Mouse (Mus musculus) limb, embryonic 15.5 days (tissue): Measurements from ENCODE around the gene Dusp5. TPM values are rescaled to one million over a fixed set of nuclear protein-coding genes. Genes with fewer than 3 reads are reported as not detected.

Source experiments
- ATAC-seq: fragments of 200-750 bp; cut with Nextera tagmentation; 2 replicates; pipeline ENCODE4 v1.8.0; 2017; ENCODE audit warnings: low read depth, moderate TSS enrichment; ENCODE audit not compliant: insufficient number of reproducible peaks, low FRiP score, low TSS enrichment
- H3K27ac ChIP-seq: fragments of 300-500 bp; sonication (generic); 2 replicates; pipeline ENCODE4 v1.5.1; 2015; ENCODE audit warnings: moderate library complexity, mild to moderate bottlenecking, inconsistent platforms
- H3K27me3 ChIP-seq: fragments of 300-500 bp; sonication (generic); 2 replicates; pipeline ENCODE4 v1.6.1; 2015; ENCODE audit warnings: inconsistent platforms
- H3K36me3 ChIP-seq: fragments of 300-500 bp; sonication (generic); 2 replicates; pipeline ENCODE4 v1.6.1; 2015; ENCODE audit warnings: inconsistent platforms
- H3K4me1 ChIP-seq: fragments of 300-500 bp; sonication (generic); 2 replicates; pipeline ENCODE4 v1.6.1; 2015; ENCODE audit warnings: inconsistent platforms
- H3K4me2 ChIP-seq: fragments of 300-500 bp; sonication (generic); 2 replicates; pipeline ENCODE4 v1.6.1; 2015; ENCODE audit warnings: mild to moderate bottlenecking, inconsistent platforms
- H3K4me3 ChIP-seq: fragments of 300-500 bp; sonication (generic); 2 replicates; pipeline ENCODE4 v1.5.1; 2015; ENCODE audit warnings: mild to moderate bottlenecking, inconsistent platforms
- H3K9ac ChIP-seq: fragments of 300-500 bp; sonication (generic); 2 replicates; pipeline ENCODE4 v1.6.1; 2015; ENCODE audit warnings: inconsistent platforms
- H3K9me3 ChIP-seq: fragments of 300-500 bp; sonication (generic); 2 replicates; pipeline ENCODE4 v1.6.1; 2016; ENCODE audit warnings: inconsistent platforms
- WGBS: fragments of 180-500 bp; shearing (Covaris S2); methylation state at CpG from one replicate; pipeline ENCODE4 v1.1.7; 2015; 5-methylcytosine and 5-hydroxymethylcytosine counted together
- polyA plus RNA-seq: library from polyadenylated mRNA; unstranded; fragments of >200 nt; fragmentation: Nextera tagmentation; extraction: Ambion mirVana; gene quantifications from 2 replicates; pipeline ENCODE4 v1.2.1, GENCODE M21; 2015

Dusp5 gene
- polyA plus RNA-seq, 1 experiment from 2014 or later = 3.8 TPM

DNA sequence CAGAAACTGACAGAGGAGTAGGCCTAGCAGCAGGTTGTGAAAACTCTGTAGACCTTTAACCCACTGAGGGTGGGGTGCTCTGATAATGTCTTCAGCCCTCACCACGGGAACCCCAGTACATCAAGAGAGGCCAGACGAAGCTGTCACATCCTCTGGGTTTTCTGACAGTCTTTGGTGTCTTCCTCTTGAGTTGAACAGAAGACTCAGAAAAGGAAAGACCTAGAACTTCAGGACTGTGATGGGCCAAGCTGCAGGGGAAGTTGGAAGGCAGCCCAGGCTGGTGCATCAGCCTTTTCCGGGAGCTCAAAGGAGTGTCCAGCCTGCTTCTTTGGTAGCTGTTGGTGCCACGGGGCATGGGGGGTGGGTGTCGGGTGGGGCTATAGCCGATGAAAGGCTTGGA, 6.5 kb downstream of the Dusp5 start:
- no peak overlapping the region for H3K4me2 ChIP-seq
- H3K9ac ChIP-seq = no peak overlapping the region
- no peaks in the 10 kb centered on the region for H3K9me3 ChIP-seq
- ATAC-seq = no peak
- no peaks in the 10 kb centered on the region for H3K36me3 ChIP-seq
- WGBS = 81% methylated on average over 6 of the region's 6 CpGs
- H3K27ac ChIP-seq = no peak overlapping the region
- H3K4me3 ChIP-seq = no peak overlapping the region
- H3K4me1 ChIP-seq = 0 out of 2 replicates have a peak, but pooled peaks cover 7% of the 10 kb centered on the region
- peaks cover 16% of the 10 kb centered on the region for H3K27me3 ChIP-seq

DNA sequence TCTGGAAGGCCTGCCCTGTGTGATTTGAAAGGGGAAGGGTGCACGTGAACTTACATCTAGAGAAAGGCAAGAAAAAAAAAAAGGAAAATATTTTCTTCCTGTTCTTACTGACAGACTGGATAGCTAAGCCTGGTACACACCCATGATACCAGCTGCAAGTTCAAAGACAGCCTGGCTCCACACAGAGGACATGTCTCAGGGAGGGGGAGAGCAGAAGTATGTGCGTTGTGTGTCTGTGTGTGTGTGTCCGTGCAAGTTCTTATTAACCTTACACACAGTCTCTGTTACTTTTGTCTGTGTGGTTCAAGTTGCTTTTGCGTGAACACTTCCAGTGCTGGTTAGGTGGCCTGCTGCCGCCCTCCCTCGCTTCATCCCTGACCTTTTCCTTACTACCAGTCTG, 7.3 kb downstream of the Dusp5 start:
- no peak overlapping the region for H3K4me3 ChIP-seq
- H3K9me3 ChIP-seq = no peaks in the 10 kb centered on the region
- no peak overlapping the region for H3K4me2 ChIP-seq
- 88% methylated on average over 6 of the region's 6 CpGs for WGBS
- no peak for ATAC-seq
- H3K4me1 ChIP-seq = 0 out of 2 replicates have a peak, but pooled peaks cover 3% of the 10 kb centered on the region
- no peak overlapping the region for H3K27ac ChIP-seq
- no peaks in the 10 kb centered on the region for H3K36me3 ChIP-seq
- H3K27me3 ChIP-seq = peaks cover 8% of the 10 kb centered on the region
- no peak overlapping the region for H3K9ac ChIP-seq

DNA sequence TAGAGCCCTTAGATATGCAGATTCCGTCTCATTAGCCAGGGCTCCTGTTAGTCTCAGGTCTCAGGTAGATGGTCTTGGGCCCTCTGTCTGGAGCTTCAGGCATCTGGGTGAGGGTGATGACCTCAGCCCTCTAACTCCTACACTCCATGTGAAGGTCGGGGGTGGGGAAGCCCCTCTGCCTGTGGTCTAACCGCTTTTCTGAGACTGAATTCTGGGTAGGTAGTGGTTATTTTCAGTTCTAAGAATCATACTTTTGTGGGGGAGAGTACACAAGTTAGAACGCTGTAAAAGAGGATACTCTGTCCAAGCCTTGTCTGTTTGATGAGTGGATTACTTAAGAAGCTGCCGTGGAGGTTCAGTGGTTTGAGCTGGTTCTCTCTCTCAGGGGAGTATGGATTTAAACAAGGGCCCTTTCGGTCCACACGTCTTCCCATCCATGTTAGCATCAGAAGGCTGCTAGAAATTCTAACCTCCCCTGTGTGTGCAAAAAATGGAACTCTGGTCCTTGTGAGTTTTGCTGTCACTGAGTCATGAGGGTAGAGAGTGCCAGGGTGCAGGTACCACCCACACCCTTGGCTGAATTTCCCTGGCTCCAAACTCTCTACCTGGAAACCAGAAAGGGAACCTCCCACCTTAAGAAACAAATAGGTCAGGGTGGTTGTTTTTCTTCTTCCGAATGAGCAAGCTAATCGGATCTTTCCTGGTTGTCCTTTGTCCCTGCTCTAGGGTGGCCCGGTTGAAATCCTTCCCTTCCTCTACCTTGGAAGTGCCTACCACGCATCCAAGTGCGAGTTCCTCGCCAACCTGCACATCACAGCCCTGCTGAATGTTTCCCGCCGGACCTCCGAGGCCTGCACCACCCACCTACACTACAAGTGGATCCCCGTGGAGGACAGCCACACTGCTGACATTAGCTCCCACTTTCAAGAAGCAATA, 8.1 kb downstream of the Dusp5 start:
- Histone ChIP-seq H3K27me3 (peaks cover under 1% of the 10 kb centered on the region; the same call in 1 of the 2 replicates), H3K4me1 (no peaks in the 10 kb centered on the region), H3K9ac (no peak overlapping the region), H3K27ac (no peak overlapping the region), H3K36me3 (no peaks in the 10 kb centered on the region), H3K9me3 (no peaks in the 10 kb centered on the region), H3K4me2 (no peak overlapping the region), H3K4me3 (no peak overlapping the region)
- 82% methylated on average over 17 of the region's 17 CpGs for WGBS
- no peak for ATAC-seq

DNA sequence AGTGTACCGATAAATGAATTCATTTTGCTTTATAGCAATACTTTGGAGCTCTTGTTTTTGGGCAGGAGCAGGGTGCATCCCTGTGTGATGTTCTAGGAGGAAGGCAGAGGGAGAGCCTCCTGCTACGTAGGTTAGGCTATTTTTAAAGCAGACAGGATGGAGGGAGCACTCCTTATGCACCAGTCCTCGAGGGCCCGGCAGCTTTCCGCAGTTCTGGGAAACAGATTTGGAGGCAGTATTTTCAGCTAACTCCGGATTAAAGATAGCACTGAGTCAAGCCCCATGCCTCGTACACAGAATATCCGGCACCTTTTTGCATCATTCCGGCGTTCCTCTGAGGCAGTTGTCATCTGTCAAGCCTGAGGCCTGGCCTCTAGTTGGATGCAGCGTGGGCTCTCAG, 9.1 kb downstream of the Dusp5 start:
- H3K9me3 ChIP-seq = no peaks in the 10 kb centered on the region
- H3K27me3 ChIP-seq = no peaks in the 10 kb centered on the region
- ATAC-seq = no peak
- no peaks in the 10 kb centered on the region for H3K36me3 ChIP-seq
- H3K9ac ChIP-seq = no peak overlapping the region
- H3K27ac ChIP-seq = no peak overlapping the region
- WGBS = 87% methylated on average over 11 of the region's 11 CpGs
- H3K4me1 ChIP-seq = no peaks in the 10 kb centered on the region
- H3K4me2 ChIP-seq = no peak overlapping the region
- no peak overlapping the region for H3K4me3 ChIP-seq

DNA sequence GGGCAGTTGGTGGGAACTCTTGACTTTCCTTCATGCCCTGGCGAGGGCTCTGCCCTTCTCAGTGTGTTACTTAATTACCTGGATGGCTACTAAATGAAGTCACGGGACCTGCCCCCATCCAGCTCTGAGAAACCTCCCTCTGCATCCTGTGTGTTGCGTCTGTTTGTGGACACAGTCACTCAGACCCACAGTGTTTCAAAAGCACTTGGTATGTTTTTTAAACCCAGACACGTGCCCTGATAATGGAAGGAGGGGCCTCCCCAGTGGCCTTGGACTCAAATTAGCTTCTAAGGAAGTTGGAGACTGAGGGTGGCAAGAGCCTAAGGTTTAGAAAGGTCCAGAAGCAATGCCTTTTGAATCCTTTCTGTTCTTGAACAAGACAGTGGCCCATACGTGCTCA, 9.9 kb downstream of the Dusp5 start:
- no peak overlapping the region for H3K4me3 ChIP-seq
- H3K4me1 ChIP-seq = no peaks in the 10 kb centered on the region
- no peak overlapping the region for H3K9ac ChIP-seq
- no peak for ATAC-seq
- no peaks in the 10 kb centered on the region for H3K9me3 ChIP-seq
- no peak overlapping the region for H3K27ac ChIP-seq
- no peak overlapping the region for H3K4me2 ChIP-seq
- H3K27me3 ChIP-seq = no peaks in the 10 kb centered on the region
- 62% methylated on average over 5 of the region's 5 CpGs for WGBS
- no peaks in the 10 kb centered on the region for H3K36me3 ChIP-seq

GRCm38 (mm10) chr19:53539296-53539695, 10.4 kb downstream of the Dusp5 start:
- H3K4me3 ChIP-seq = no peak overlapping the region
- no peak overlapping the region for H3K4me2 ChIP-seq
- H3K36me3 ChIP-seq = no peaks in the 10 kb centered on the region
- H3K9ac ChIP-seq = no peak overlapping the region
- H3K27ac ChIP-seq = no peak overlapping the region
- no peaks in the 10 kb centered on the region for H3K9me3 ChIP-seq
- ATAC-seq = no peak
- H3K27me3 ChIP-seq = no peaks in the 10 kb centered on the region
- 68% methylated on average over 3 of the region's 3 CpGs for WGBS
- no peaks in the 10 kb centered on the region for H3K4me1 ChIP-seq

GRCm38 (mm10) chr19:53543602-53544001, 14.7 kb downstream of the Dusp5 start:
- Histone ChIP-seq H3K9me3 (no peaks in the 10 kb centered on the region), H3K4me3 (no peak overlapping the region), H3K4me1 (no peaks in the 10 kb centered on the region), H3K27ac (no peak overlapping the region), H3K4me2 (no peak overlapping the region), H3K36me3 (no peaks in the 10 kb centered on the region), H3K9ac (no peak overlapping the region), H3K27me3 (no peaks in the 10 kb centered on the region)
- WGBS = 16% methylated on average over 5 of the region's 5 CpGs
- ATAC-seq = no peak

- no peaks in the 10 kb centered on the region for H3K4me1 ChIP-seq
- no peak for ATAC-seq
- no peak overlapping the region for H3K4me3 ChIP-seq
- no peak overlapping the region for H3K9ac ChIP-seq
- H3K4me2 ChIP-seq = no peak overlapping the region
- WGBS = 62% methylated on average over 4 of the region's 4 CpGs
- H3K27ac ChIP-seq = no peak overlapping the region
- H3K9me3 ChIP-seq = no peaks in the 10 kb centered on the region
- H3K27me3 ChIP-seq = no peaks in the 10 kb centered on the region
- no peaks in the 10 kb centered on the region for H3K36me3 ChIP-seq
These were observed 16.1 kb downstream of the Dusp5 start for GRCm38 (mm10) chr19:53544923-53545561.

GRCm38 (mm10) chr19:53547597-53547996, 18.7 kb downstream of the Dusp5 start:
- no peak for ATAC-seq
- Histone ChIP-seq H3K4me2 (no peak overlapping the region), H3K36me3 (no peaks in the 10 kb centered on the region), H3K27ac (no peak overlapping the region), H3K9me3 (no peaks in the 10 kb centered on the region), H3K27me3 (no peaks in the 10 kb centered on the region), H3K4me3 (no peak overlapping the region), H3K9ac (no peak overlapping the region), H3K4me1 (0 out of 2 replicates have a peak, but pooled peaks cover 3% of the 10 kb centered on the region)
- 48% methylated on average over 8 of the region's 8 CpGs for WGBS

DNA sequence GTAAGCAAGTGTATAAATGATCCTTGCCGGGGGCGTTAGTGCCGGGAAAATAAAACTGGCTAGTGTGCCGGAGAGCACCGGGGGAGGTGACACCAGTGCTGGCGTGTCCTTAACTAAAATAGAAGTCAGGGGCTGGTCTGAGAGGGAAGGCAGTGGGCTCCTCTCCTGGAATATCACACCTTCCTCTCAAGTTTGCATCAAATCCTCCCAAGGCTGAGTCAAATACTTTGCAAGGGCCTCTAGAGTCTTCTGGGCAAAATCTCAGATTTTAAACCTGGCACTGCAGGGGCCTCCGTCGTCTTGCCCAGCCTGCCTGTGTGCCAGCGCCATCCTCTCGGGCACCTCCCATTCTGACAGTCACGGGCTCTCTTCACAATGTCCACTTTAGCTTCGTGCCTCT, 22.1 kb downstream of the Dusp5 start:
- peaks cover 5% of the 10 kb centered on the region; the same call in 1 of the 2 replicates for H3K4me1 ChIP-seq
- ATAC-seq = no peak
- no peaks in the 10 kb centered on the region for H3K27me3 ChIP-seq
- WGBS = 70% methylated on average over 12 of the region's 12 CpGs
- H3K9ac ChIP-seq = no peak overlapping the region
- no peak overlapping the region for H3K27ac ChIP-seq
- H3K4me2 ChIP-seq = no peak overlapping the region
- no peak overlapping the region for H3K4me3 ChIP-seq
- no peaks in the 10 kb centered on the region for H3K36me3 ChIP-seq
- no peaks in the 10 kb centered on the region for H3K9me3 ChIP-seq

DNA sequence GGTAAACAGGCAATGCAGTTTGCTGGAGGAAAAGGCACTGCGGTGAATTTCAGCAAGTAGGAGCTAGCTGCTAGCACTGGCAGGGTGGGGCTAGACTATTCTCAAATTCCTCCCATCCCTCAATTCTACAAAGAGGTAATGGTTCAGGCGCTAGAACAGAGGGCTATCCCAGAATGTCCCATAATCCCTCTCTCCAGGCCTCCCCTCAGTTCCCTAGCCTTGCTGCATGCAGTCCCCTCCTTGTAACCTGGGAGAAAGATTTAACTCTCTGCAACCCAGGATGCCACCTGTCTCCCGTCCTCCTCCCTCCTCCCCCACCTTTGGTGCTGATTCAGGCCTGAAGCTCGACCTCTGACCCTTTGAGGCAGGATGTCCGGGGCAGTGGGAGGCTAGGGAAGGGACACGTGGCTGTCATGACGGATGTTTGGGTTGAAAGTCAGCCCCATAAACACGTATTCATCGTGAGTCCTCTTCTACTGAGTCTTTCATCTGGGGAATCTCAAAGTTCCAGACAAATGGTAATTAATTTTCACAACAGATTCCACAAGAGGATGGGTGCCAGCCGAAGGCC, 23.4 kb downstream of the Dusp5 start:
- no peaks in the 10 kb centered on the region for H3K27me3 ChIP-seq
- H3K4me2 ChIP-seq = no peak overlapping the region
- no peaks in the 10 kb centered on the region for H3K36me3 ChIP-seq
- H3K9me3 ChIP-seq = no peaks in the 10 kb centered on the region
- WGBS = 26% methylated on average over 10 of the region's 10 CpGs
- H3K9ac ChIP-seq = no peak overlapping the region
- no peak for ATAC-seq
- no peak overlapping the region for H3K4me3 ChIP-seq
- H3K27ac ChIP-seq = no peak overlapping the region
- H3K4me1 ChIP-seq = peaks cover 10% of the 10 kb centered on the region

GRCm38 (mm10) chr19:53552795-53553194, 23.9 kb downstream of the Dusp5 start:
- 51% methylated on average over 6 of the region's 6 CpGs for WGBS
- no peak overlapping the region for H3K4me3 ChIP-seq
- H3K27me3 ChIP-seq = no peaks in the 10 kb centered on the region
- no peaks in the 10 kb centered on the region for H3K9me3 ChIP-seq
- no peaks in the 10 kb centered on the region for H3K36me3 ChIP-seq
- no peak overlapping the region for H3K4me2 ChIP-seq
- H3K27ac ChIP-seq = no peak overlapping the region
- ATAC-seq = no peak
- peaks cover 15% of the 10 kb centered on the region for H3K4me1 ChIP-seq
- no peak overlapping the region for H3K9ac ChIP-seq
